Mouse (Mus musculus) embryonic facial prominence, embryonic 10.5 days (tissue): Measurements from ENCODE around the gene Des. TPM values are rescaled to one million over a fixed set of nuclear protein-coding genes. Genes with fewer than 3 reads are reported as not detected.

Source experiments
- DNase-seq: peaks from one replicate; pipeline ENCODE4 v3.0.0-alpha.2; 2017; ENCODE audit warnings: low spot score
- H3K27ac ChIP-seq: fragments of 300-500 bp; sonication (generic); replicated peaks from 2 replicates; pipeline ENCODE4 v1.5.1; 2016; ENCODE audit warnings: mild to moderate bottlenecking
- H3K27me3 ChIP-seq: fragments of 300-500 bp; sonication (generic); replicated peaks from 2 replicates; pipeline ENCODE4 v1.6.1; 2016; ENCODE audit warnings: low read depth, mild to moderate bottlenecking; ENCODE audit not compliant: poor library complexity, severe bottlenecking
- H3K36me3 ChIP-seq: fragments of 300-500 bp; sonication (generic); replicated peaks from 2 replicates; pipeline ENCODE4 v1.6.1; 2016; ENCODE audit warnings: mild to moderate bottlenecking, moderate library complexity
- H3K4me1 ChIP-seq: fragments of 300-500 bp; sonication (generic); 2 replicates; pipeline ENCODE4 v1.6.1; 2016
- H3K4me3 ChIP-seq: fragments of 300-500 bp; sonication (generic); 2 replicates; pipeline ENCODE4 v1.5.1; 2016; ENCODE audit warnings: mild to moderate bottlenecking, moderate library complexity
- H3K9me3 ChIP-seq: fragments of 300-500 bp; sonication (generic); 2 replicates; pipeline ENCODE4 v1.6.1; 2016; ENCODE audit warnings: mild to moderate bottlenecking
- WGBS: fragments of 180-500 bp; shearing (Covaris S2); methylation state at CpG from one replicate; pipeline ENCODE4 v1.1.7; 2016; 5-methylcytosine and 5-hydroxymethylcytosine counted together
- polyA plus RNA-seq: library from polyadenylated mRNA; unstranded; fragments of >200 nt; fragmentation: Nextera tagmentation; extraction: Ambion mirVana; gene quantifications from 2 replicates; pipeline ENCODE4 v1.2.1, GENCODE M21; 2016

The Des gene
- polyA plus RNA-seq, 1 experiment from 2014 or later = 10.4 TPM

DNA sequence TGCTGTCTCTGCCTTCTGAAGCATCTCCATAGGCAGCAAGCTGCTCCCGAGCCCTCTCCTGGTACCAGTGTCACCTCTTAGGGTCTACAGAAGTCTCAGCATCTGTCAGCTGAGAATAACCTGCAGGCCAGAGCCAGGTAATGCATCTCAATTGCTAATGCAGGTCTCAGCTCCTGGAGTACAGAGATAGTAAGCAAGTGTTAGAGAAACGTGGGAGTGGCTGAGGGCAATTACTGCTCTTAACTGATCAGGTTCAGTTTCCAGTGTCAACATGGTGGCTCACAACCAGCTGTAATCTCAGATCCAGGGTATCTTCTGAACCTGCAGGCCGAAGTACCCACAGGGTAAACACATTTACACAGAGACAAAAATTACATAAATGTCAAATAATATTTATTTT, 23.7 kb upstream of the Des start:
- Histone ChIP-seq H3K27ac (no peak overlapping the region), H3K4me3 (no peak overlapping the region), H3K4me1 (peaks cover 46% of the 10 kb centered on the region), H3K36me3 (no peaks in the 10 kb centered on the region), H3K27me3 (no peaks in the 10 kb centered on the region), H3K9me3 (no peaks in the 10 kb centered on the region)
- DNase-seq = no peak
- 65% methylated on average over 3 of the region's 3 CpGs for WGBS

DNA sequence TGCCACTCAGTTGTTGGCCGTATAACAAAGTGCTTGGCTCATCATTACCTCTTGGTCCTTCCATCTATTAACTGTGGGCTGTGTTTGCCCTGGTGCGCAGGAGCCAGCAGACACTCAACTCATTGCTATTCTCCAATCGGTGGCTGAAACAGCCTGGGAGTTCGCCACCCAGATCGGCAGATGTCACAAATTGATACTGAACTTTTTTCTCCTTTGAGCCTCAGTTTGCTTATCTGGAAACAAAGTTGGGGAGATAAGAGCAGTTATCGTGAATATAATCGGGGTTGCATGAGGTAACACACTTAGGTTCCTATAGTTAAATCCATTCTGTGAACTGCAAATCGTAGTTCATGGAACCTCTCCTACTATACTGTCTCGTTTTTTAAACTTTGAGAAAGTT, 23.0 kb upstream of the Des start:
- no peaks in the 10 kb centered on the region for H3K9me3 ChIP-seq
- no peaks in the 10 kb centered on the region for H3K36me3 ChIP-seq
- H3K27me3 ChIP-seq = no peaks in the 10 kb centered on the region
- no peak overlapping the region for H3K4me3 ChIP-seq
- H3K27ac ChIP-seq = no peak overlapping the region
- peaks cover 50% of the 10 kb centered on the region for H3K4me1 ChIP-seq
- WGBS = 84% methylated on average over 9 of the region's 9 CpGs
- DNase-seq = no peak

DNA sequence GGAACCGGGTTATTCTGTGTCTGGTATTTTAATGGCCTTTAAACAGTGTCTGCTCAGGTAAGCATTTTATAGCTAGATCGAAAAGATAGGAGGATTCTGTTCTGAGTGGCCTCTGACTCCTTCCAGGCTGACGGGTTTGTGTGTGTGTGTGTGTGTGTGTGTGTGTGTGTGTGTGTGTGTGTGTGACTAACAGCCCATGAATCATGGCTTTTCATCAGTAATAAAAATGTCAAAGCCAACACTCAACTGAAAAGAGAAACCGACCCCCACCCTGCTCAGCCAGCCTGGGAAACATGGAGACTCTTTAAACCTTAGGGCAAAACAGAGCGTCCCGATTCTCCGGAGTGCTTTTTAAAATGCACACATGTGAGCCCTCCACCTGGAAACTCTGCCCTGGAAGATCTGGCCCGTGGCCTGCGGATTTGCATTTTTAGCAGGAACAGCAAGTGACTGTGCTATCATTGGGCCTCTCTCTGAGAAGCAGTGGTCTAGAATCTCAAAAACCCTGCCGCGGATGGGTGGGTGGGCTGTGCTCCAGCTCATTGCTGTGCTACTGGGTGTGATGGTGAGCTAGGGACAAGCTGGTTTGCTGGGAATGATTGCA, 21.9 kb upstream of the Des start:
- no peak overlapping the region for H3K4me3 ChIP-seq
- 40% methylated on average over 11 of the region's 11 CpGs for WGBS
- no peaks in the 10 kb centered on the region for H3K27me3 ChIP-seq
- peak; percentile 56 for DNase-seq
- no peaks in the 10 kb centered on the region for H3K36me3 ChIP-seq
- H3K4me1 ChIP-seq = peaks cover 59% of the 10 kb centered on the region
- peak overlapping the region; percentile 75 for H3K27ac ChIP-seq
- no peaks in the 10 kb centered on the region for H3K9me3 ChIP-seq

DNA sequence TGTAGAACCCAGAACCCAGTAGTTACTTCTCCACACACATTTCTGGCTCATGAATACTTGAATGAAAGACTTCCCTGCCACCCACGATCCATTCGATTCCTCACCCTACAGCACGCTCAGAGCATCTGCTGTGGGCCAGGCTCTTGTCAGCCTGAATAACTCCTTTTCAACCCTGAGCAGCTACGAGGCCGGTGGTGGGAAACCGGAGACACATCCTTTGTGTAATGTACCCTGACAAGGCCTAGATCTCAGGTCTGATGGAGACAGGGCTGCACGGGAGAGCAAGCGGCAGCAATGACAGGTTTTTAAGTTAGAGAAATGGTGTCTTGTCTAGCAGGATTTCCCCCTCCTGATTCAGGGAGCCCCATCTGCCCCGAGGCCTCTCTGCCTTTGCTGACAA, 20.8 kb upstream of the Des start:
- 33% methylated on average over 9 of the region's 9 CpGs for WGBS
- H3K27ac ChIP-seq = peak overlapping the region; percentile 75
- peaks cover 70% of the 10 kb centered on the region for H3K4me1 ChIP-seq
- H3K9me3 ChIP-seq = no peaks in the 10 kb centered on the region
- no peaks in the 10 kb centered on the region for H3K36me3 ChIP-seq
- DNase-seq = peak; percentile 47
- H3K4me3 ChIP-seq = no peak overlapping the region
- no peaks in the 10 kb centered on the region; the same call in 1 of the 2 replicates for H3K27me3 ChIP-seq

DNA sequence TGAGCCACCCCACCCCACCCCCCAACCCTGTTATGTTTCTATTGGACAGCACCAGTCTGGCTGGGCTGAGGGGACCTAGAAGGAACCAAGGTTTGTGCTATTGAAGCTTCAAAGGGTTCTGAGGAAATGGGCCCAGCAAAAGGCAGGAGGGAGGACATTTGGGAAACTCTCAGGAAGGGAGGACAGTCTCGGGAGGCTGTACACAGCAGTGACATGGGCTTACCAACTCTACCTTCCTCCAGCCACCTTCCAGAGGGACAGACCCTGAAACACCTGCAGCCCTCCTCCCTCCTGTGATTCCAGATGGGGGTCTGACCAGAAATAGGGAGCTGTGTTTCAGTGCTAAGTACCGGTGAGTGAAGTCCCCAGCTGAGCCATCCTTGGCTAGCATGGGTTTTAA, 19.6 kb upstream of the Des start:
- H3K36me3 ChIP-seq = no peaks in the 10 kb centered on the region
- no peak for DNase-seq
- peaks cover 79% of the 10 kb centered on the region for H3K4me1 ChIP-seq
- H3K9me3 ChIP-seq = no peaks in the 10 kb centered on the region
- H3K27me3 ChIP-seq = no peaks in the 10 kb centered on the region; the same call in 1 of the 2 replicates
- WGBS = 81% methylated on average over 2 of the region's 2 CpGs
- peak overlapping the region; percentile 57; the same call in 1 of the 2 replicates for H3K27ac ChIP-seq
- H3K4me3 ChIP-seq = no peak overlapping the region

DNA sequence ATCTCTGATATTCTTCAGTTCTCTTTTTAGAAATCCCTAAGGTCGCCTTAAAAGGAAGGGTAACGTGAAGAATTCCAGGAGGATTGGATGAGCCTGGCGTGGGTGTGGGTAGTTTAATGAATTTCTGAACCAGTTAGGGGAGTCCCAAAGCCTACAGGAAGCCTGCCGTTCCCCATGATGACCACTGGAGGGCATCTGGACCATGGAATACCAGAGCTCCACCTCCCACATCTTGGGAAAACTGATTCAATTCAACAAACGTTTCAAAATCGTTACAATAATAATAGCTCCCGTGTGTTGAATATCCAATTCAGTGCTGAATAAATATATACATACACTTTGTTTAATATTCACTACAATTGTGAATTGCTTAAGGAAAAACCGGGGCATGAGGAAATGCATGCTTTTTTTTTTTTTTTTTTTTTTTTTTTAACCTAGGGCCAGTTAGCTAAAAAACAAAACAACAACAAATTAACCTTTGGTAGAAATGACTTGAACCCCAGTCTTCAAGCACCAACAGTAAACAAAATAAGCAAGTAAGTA, 17.2 kb upstream of the Des start:
- Histone ChIP-seq H3K27me3 (no peaks in the 10 kb centered on the region; the same call in 1 of the 2 replicates), H3K9me3 (no peaks in the 10 kb centered on the region), H3K4me3 (no peak overlapping the region), H3K4me1 (peaks cover 74% of the 10 kb centered on the region), H3K27ac (0 out of 2 replicates have a peak overlapping the region, but pooled peaks have one; percentile 89), H3K36me3 (no peaks in the 10 kb centered on the region)
- peak; percentile 76 for DNase-seq
- under 1% methylated on average over 8 of the region's 8 CpGs for WGBS

DNA sequence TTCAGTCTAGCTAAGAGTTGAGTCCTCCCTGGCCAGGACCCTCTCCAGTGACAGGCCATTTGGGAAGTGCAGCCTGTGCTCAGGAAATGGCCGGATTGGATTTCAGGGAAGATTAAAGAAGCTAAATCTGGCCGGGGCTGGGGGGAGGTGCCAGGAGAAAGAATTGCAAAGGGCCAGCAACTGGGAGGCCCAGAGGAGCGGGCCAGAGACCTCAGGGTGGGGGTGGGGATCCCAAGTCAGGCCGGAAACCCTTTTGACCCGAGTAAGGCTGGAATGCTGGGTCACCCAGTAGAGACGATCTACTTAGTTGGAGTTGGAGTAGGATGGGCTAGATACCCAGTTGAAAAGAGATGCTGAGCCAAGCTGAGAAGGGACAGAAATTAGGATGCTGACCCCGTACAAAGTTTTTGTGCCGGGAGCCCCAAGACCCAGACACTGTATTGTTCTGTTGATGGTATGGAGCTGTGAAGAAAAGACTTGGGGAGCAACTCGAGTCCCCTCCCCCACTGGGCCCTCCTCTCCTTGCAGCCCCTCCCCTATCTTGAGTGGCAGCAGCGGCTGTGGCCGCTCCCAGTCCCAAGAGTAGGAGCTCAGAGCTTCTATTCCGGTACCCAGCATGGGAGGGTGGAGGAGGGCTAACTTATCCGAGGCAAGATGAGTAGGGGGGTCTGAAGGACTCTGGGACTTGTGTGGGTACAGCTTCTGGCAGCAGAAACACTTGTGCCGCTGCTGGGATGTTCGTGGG, 15.7 kb upstream of the Des start:
- peak overlapping the region; percentile 41 for H3K4me3 ChIP-seq
- H3K27me3 ChIP-seq = no peaks in the 10 kb centered on the region; the same call in 1 of the 2 replicates
- peak; percentile 87 for DNase-seq
- H3K36me3 ChIP-seq = no peaks in the 10 kb centered on the region
- peaks cover 67% of the 10 kb centered on the region for H3K4me1 ChIP-seq
- peak overlapping the region; percentile 89 for H3K27ac ChIP-seq
- WGBS = under 1% methylated on average over 15 of the region's 15 CpGs
- H3K9me3 ChIP-seq = no peaks in the 10 kb centered on the region

DNA sequence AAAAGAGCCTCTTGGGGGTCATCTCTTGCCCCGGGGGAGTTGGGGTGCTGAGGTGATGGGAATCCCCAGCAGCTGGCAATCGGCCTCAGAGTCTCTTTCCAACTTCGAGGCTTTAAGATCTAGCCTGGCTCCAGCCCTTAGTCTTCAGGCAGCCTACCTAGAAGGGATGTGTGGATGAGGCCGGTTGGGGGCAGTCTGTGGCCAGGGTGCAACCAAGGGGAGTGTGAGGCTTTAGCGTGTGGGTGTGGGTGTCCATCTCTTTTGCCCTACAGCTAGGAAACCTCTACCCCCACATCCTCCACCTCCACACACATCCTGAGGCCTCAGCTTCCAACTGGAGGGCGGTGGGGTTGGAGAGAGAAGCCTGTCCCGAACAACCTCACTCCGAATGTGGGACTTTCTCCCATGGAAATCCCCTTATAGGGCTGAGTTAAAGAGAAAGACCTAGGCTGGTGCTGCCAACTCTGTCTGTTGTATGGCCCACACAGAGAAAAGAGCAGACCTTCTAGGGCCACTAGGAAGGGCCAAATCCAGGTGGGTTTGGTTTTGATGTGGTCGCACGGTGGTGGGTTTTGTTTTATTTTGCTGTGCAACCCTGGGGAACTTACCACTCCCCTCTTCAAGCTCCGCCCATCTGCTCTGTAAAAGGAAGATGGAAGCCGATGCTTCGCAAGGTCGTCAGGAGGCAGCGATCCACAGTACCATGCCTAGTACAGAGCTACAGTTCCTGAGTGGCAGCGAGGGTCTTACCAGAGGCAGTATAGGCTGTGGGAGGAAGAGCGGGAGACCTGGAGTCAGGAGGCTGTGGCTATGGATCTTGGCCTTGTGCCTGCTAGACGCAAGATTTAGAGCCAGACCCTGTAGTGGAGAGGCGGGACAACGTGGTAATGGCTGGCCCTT, 14.8 kb upstream of the Des start:
- no peaks in the 10 kb centered on the region; the same call in 1 of the 2 replicates for H3K27me3 ChIP-seq
- H3K4me3 ChIP-seq = peak overlapping the region; percentile 41
- peak overlapping the region; percentile 89 for H3K27ac ChIP-seq
- H3K9me3 ChIP-seq = no peaks in the 10 kb centered on the region
- WGBS = 17% methylated on average over 20 of the region's 20 CpGs
- no peaks in the 10 kb centered on the region for H3K36me3 ChIP-seq
- peak; percentile 55 for DNase-seq
- H3K4me1 ChIP-seq = peaks cover 66% of the 10 kb centered on the region

DNA sequence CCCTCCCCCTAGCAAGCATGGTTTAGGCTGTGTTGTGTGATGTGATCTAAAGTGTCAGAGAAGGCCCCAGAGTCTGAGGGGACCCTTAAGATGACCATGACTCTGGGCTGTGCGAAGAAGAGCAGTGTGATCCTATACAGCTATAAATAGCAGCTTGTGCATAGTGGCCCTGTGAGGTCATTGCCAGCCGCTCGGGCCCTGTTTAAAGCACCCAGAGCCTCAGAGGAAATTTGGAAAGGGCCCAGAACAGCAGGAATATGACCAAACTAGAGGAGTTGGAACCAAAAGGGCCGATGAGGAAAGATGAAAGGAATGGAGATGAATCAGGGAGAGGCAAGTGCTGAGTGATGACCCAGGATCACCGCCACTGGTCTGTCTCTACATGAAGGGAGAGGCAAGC, 12.8 kb upstream of the Des start:
- Histone ChIP-seq H3K27me3 (no peaks in the 10 kb centered on the region; the same call in 1 of the 2 replicates), H3K27ac (no peak overlapping the region; the same call in 1 of the 2 replicates), H3K4me3 (no peak overlapping the region), H3K4me1 (peaks cover 51% of the 10 kb centered on the region), H3K9me3 (no peaks in the 10 kb centered on the region), H3K36me3 (no peaks in the 10 kb centered on the region)
- 90% methylated on average over 5 of the region's 5 CpGs for WGBS
- DNase-seq = no peak

DNA sequence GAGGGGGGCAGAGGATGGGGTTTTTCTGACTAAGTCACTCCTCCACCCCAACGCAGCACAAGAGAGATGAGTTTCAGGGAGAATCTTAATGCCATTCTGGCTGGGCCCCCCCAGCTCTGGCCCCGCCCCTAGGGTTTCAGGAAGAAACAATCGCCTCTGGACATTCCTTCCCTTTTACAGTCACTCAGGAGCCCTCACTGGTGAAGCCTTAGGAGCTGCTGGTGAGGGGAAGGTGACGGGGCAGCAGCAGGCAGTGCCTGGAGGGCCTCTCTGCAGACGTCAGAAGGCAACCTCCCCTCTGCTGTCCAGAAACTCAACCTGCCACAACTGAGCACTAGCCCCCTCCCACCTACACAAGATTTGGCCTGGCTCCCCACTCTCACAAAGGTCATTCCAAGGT, 10.9 kb upstream of the Des start:
- peaks cover 34% of the 10 kb centered on the region for H3K4me1 ChIP-seq
- H3K27me3 ChIP-seq = no peaks in the 10 kb centered on the region
- H3K4me3 ChIP-seq = no peak overlapping the region
- DNase-seq = peak; percentile 27
- H3K9me3 ChIP-seq = no peaks in the 10 kb centered on the region
- peak overlapping the region; percentile 69 for H3K27ac ChIP-seq
- WGBS = 32% methylated on average over 5 of the region's 5 CpGs
- no peaks in the 10 kb centered on the region for H3K36me3 ChIP-seq

DNA sequence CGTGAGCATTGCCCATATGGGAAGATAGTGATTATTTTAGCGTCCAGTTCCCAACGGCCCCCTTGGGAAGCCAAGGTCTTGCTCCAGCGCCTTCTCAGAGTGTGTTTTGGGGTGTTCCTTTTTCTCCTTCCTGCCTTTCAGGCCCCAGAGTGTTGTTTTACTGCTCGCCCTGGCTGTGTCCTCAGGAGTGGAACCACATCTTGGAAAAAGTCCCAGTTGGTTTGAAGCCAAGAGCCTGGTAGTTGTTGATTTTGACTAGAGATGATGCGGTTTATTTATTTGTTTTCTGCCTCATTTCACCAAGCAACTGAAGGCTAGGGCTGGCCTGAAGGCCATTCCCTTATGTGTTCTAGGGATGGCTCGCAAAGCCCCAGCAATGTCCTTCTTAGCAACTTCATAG, 2.9 kb upstream of the Des start:
- H3K36me3 ChIP-seq = no peaks in the 10 kb centered on the region
- H3K27ac ChIP-seq = no peak overlapping the region
- peaks cover 51% of the 10 kb centered on the region for H3K27me3 ChIP-seq
- DNase-seq = no peak
- WGBS = 87% methylated on average over 7 of the region's 7 CpGs
- H3K4me3 ChIP-seq = no peak overlapping the region
- no peaks in the 10 kb centered on the region for H3K9me3 ChIP-seq
- H3K4me1 ChIP-seq = peaks cover 38% of the 10 kb centered on the region

DNA sequence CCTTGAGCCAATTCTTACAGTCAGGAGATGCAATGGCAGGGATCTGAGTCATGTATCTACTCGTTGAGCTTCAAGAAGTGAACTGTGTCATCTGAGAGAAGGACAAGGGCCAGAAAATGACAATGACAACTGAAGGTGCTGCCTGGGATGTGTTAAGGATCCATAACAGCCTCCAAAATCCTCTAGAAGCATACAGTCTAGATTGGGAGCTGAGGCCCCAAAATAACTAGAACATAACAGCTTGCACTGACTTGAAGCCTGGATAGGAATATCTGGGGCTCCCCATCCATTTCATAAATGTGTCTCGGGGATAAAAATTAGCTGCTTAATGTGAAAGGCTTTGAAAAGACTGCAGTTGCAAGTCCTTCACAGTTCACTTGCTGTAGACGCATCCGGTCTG, 2.1 kb upstream of the Des start:
- Histone ChIP-seq H3K36me3 (no peaks in the 10 kb centered on the region), H3K4me3 (no peak overlapping the region), H3K4me1 (peaks cover 39% of the 10 kb centered on the region), H3K9me3 (no peaks in the 10 kb centered on the region), H3K27me3 (peaks cover 58% of the 10 kb centered on the region), H3K27ac (no peak overlapping the region)
- DNase-seq = no peak
- 85% methylated on average over 4 of the region's 4 CpGs for WGBS
